Mouse (Mus musculus) hindlimb bud, embryonic 11.5 days (tissue): ENCODE data around the gene Zfp940.

Experiments
- DNase-seq: peaks from one replicate; pipeline ENCODE4 v3.0.0-alpha.2; 2012; ENCODE audit warnings: low read depth, low spot score; ENCODE audit errors: extremely low spot score

The Zfp940 gene

GRCm38 (mm10) chr7:29812244-29812643 lies 41.2 kb downstream of the Zfp940 start:
- no peak for DNase-seq

- DNase-seq, result no peak
Observed at GRCm38 (mm10) chr7:29807046-29807445, 46.4 kb downstream of the Zfp940 start.

- DNase-seq, result no peak
Observed at GRCm38 (mm10) chr7:29792906-29793305, 60.6 kb downstream of the Zfp940 start.

- no peak for DNase-seq
Observed at GRCm38 (mm10) chr7:29785888-29786287, 67.6 kb downstream of the Zfp940 start.

- DNase-seq, result no peak
Observed at GRCm38 (mm10) chr7:29785023-29785422, 68.4 kb downstream of the Zfp940 start.

GRCm38 (mm10) chr7:29783871-29784551 lies 69.5 kb downstream of the Zfp940 start, which contains the start of gene Zfp30:
TSS of gene Zfp30 (plus strand) at chr7:29783998.
- peak; percentile 79 for DNase-seq
